ENCODE assay signal across 11 mouse cellular contexts in the genomic region with DNA sequence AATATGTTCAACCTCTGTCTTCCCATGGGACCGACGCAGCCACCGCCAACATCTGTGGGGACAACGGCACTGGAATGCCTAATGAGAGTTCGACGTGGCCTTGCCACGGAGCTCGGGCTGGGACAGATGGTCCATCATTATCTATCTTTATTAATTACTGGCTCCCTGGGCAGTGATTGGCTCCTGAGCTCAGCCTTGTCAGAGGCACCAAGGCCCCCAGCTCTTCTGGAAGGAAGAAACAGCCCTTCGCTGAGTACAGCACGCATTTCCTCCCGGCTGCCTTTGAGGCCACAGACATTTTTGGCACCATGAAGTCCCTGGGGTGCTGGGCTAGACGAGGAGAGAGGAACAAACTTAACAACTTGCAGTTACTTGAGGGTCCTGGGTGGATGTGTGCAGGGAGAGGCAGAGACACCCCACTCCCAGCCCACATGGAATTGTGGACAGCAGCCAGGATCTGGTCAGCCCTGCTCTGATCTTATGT. TPM values are rescaled to one million over a fixed set of nuclear protein-coding genes. Genes with fewer than 3 reads are reported as not detected.
A peak's percentile ranks its signal among the peaks of the same experiment; 100 is the strongest.
DNase-seq lines count a peak whose midpoint lies in the region; ATAC-seq and TF ChIP-seq lines count a peak whose summit lies in the region.
"Had no signal": no experiment of that assay in that cellular context is flagged by ENCODE, and none has a peak within 500 bp of the region (broad histone marks: within the 10 kb centered on the region; RNA-seq: fewer than 3 reads in every experiment).

No protein-coding gene starts in this region.

- peaks cover 14% of the 10 kb centered on the region for H3K27me3 ChIP-seq in hindbrain, embryonic 10.5 days (ENCODE audit: insufficient read depth, poor library complexity, severe bottlenecking)
- H3K27me3 ChIP-seq in hindbrain, embryonic 16.5 days (replicated peaks; ENCODE audit: control insufficient read depth, insufficient read depth, low read length) = 0 out of 2 replicates have a peak, but pooled peaks cover 3% of the 10 kb centered on the region
- H3K27me3 ChIP-seq in hindbrain, embryonic 15.5 days = no peaks in the 10 kb centered on the region
- H3K27me3 ChIP-seq in neural tube, embryonic 12.5 days (replicated peaks) = 0 out of 2 replicates have a peak, but pooled peaks cover 3% of the 10 kb centered on the region
- H3K27me3 ChIP-seq: limb, embryonic 12.5 days had no signal

- H3K9ac ChIP-seq in hindbrain, embryonic 16.5 days (ENCODE audit: low read depth, low read length) = no peak overlapping the region
- no peak overlapping the region for H3K9ac ChIP-seq in hindbrain, embryonic 15.5 days
- H3K9ac ChIP-seq in neural tube, embryonic 12.5 days = no peak overlapping the region
- H3K9ac ChIP-seq: limb, embryonic 12.5 days had no signal

- no peaks in the 10 kb centered on the region for H3K9me3 ChIP-seq in hindbrain, embryonic 10.5 days
- no peaks in the 10 kb centered on the region for H3K9me3 ChIP-seq in hindbrain, embryonic 16.5 days (ENCODE audit: control insufficient read depth, low read length)
- no peaks in the 10 kb centered on the region for H3K9me3 ChIP-seq in hindbrain, embryonic 15.5 days
- no peaks in the 10 kb centered on the region for H3K9me3 ChIP-seq in neural tube, embryonic 12.5 days
- H3K9me3 ChIP-seq: limb, embryonic 12.5 days had no signal

- DNase-seq in hindbrain, embryonic 10.5 days (ENCODE audit: low spot score) = peak; percentile 53
- peak; percentile 53 for DNase-seq in gastrocnemius, adult 2 months
- no peak for DNase-seq in frontal cortex, postnatal 25 days (ENCODE audit: low spot score in 2 of 2)
- DNase-seq in B cell, adult 2 months = no peak
- DNase-seq in cerebellum, adult 8-10 months = no peak
- DNase-seq: cerebellum, adult 11-12 months had no signal

- TF ChIP-seq CTCF in gastrocnemius, adult 2 months (IDR thresholded peaks at IDR 0.05) = no peak

- WGBS in hindbrain, embryonic 10.5 days = 60% methylated on average over 12 of the region's 12 CpGs
- 28% methylated on average over 12 of the region's 12 CpGs for WGBS in hindbrain, embryonic 16.5 days
- 18% methylated on average over 12 of the region's 12 CpGs for WGBS in hindbrain, embryonic 15.5 days
- 41% methylated on average over 12 of the region's 12 CpGs for WGBS in neural tube, embryonic 12.5 days

- H3K27ac ChIP-seq in hindbrain, embryonic 10.5 days = peak overlapping the region; percentile 74
- H3K27ac ChIP-seq in hindbrain, embryonic 16.5 days (ENCODE audit: low read depth, low read length) = no peak overlapping the region
- H3K27ac ChIP-seq in gastrocnemius, adult 2 months = peak overlapping the region; percentile 63
- 0 out of 2 replicates have a peak overlapping the region, but pooled peaks have one; percentile 39 for H3K27ac ChIP-seq in hindbrain, embryonic 15.5 days (replicated peaks)
- 0 out of 2 replicates have a peak overlapping the region, but pooled peaks have one; percentile 22 for H3K27ac ChIP-seq in neural tube, embryonic 12.5 days
- H3K27ac ChIP-seq: limb, embryonic 12.5 days had no signal

- intact Hi-C loops in gastrocnemius, adult 2 months (cut with DNase I) = no loop called here

- H3K4me1 ChIP-seq in hindbrain, embryonic 10.5 days (replicated peaks) = peaks cover 61% of the 10 kb centered on the region
- H3K4me1 ChIP-seq in hindbrain, embryonic 16.5 days (ENCODE audit: control insufficient read depth, insufficient read depth, low read depth, low read length) = peaks cover 17% of the 10 kb centered on the region
- H3K4me1 ChIP-seq in hindbrain, embryonic 15.5 days (replicated peaks) = peaks cover 20% of the 10 kb centered on the region
- H3K4me1 ChIP-seq in neural tube, embryonic 12.5 days = peaks cover 28% of the 10 kb centered on the region

- no peak overlapping the region for H3K4me3 ChIP-seq in hindbrain, embryonic 10.5 days
- H3K4me3 ChIP-seq in hindbrain, embryonic 16.5 days (ENCODE audit: low read length) = no peak overlapping the region
- H3K4me3 ChIP-seq in gastrocnemius, adult 2 months = no peak overlapping the region
- no peak overlapping the region for H3K4me3 ChIP-seq in hindbrain, embryonic 15.5 days
- H3K4me3 ChIP-seq in neural tube, embryonic 12.5 days = no peak overlapping the region
- H3K4me3 ChIP-seq: limb, embryonic 12.5 days had no signal

- no peak for ATAC-seq in hindbrain, embryonic 16.5 days
- peak; percentile 57; the same call in 1 of the 2 replicates for ATAC-seq in hindbrain, embryonic 15.5 days (ENCODE audit: low FRiP score, low read depth)
- ATAC-seq in neural tube, embryonic 12.5 days (ENCODE audit: low FRiP score, low read depth) = 0 out of 2 replicates have a peak, but pooled peaks have one; percentile 23

- no peak overlapping the region for H3K4me2 ChIP-seq in hindbrain, embryonic 16.5 days (ENCODE audit: low read length)
- no peak overlapping the region for H3K4me2 ChIP-seq in hindbrain, embryonic 15.5 days
- H3K4me2 ChIP-seq in neural tube, embryonic 12.5 days (replicated peaks) = 0 out of 2 replicates have a peak overlapping the region, but pooled peaks have one; percentile 9
- H3K4me2 ChIP-seq: limb, embryonic 12.5 days had no signal

- H3K36me3 ChIP-seq in hindbrain, embryonic 10.5 days = no peaks in the 10 kb centered on the region
- no peaks in the 10 kb centered on the region for H3K36me3 ChIP-seq in hindbrain, embryonic 16.5 days (ENCODE audit: control insufficient read depth, insufficient read depth, low read length)
- H3K36me3 ChIP-seq in hindbrain, embryonic 15.5 days = no peaks in the 10 kb centered on the region
- H3K36me3 ChIP-seq in neural tube, embryonic 12.5 days = no peaks in the 10 kb centered on the region
- H3K36me3 ChIP-seq: limb, embryonic 12.5 days had no signal

RNA-seq across cellular contexts. Expression of a gene that starts 13.7 kb away (rescaled TPM):
- 0.31 and 2.6 TPM in 2 replicates for polyA plus RNA-seq in hindbrain, embryonic 10.5 days (2016; fragmentation: Nextera tagmentation; extraction: Ambion mirVana)
- 2.8 and 3.7 TPM in 2 replicates for polyA plus RNA-seq in hindbrain, embryonic 16.5 days (2015; fragmentation: Nextera tagmentation; extraction: Ambion mirVana)
- not detected for total RNA-seq in gastrocnemius, adult 2 months (2021)
- polyA plus RNA-seq in hindbrain, embryonic 15.5 days (2015; fragmentation: Nextera tagmentation; extraction: Ambion mirVana) = 2.8 and 3.9 TPM in 2 replicates
- polyA plus RNA-seq in neural tube, embryonic 12.5 days (2016; fragmentation: Nextera tagmentation; extraction: Ambion mirVana) = 2.6 TPM in 2 replicates
- total RNA-seq: MEL had no signal

Comparison
In these comparisons a context has a peak if more than half of its experiments do, and no peak if none do; other contexts are left out.
1. DNase-seq: peak in hindbrain, embryonic 10.5 days (single experiment) and gastrocnemius, adult 2 months (single experiment); none in frontal cortex, postnatal 25 days (0 of 2), B cell, adult 2 months (0 of 2) and cerebellum, adult 8-10 months (single experiment).